Comparison of ENCODE assay signal across 12 mouse cellular contexts in genomic region chr7:126167426-126167825, GRCm38 (mm10). TPM values are rescaled to one million over a fixed set of nuclear protein-coding genes. Genes with fewer than 3 reads are reported as not detected.
DNase-seq lines count a peak whose midpoint lies in the region; ATAC-seq and TF ChIP-seq lines count a peak whose summit lies in the region.
"Had no signal": no experiment of that assay in that cellular context is flagged by ENCODE, and none has a peak within 500 bp of the region (broad histone marks: within the 10 kb centered on the region; RNA-seq: fewer than 3 reads in every experiment).

No protein-coding gene starts in this region.

- H3K27me3 ChIP-seq in embryonic facial prominence, embryonic 10.5 days (replicated peaks; ENCODE audit: low read depth, poor library complexity, severe bottlenecking) = no peaks in the 10 kb centered on the region
- no peaks in the 10 kb centered on the region for H3K27me3 ChIP-seq in kidney, postnatal 0 days (ENCODE audit: insufficient read depth, low read length)
- no peaks in the 10 kb centered on the region for H3K27me3 ChIP-seq in hindbrain, embryonic 16.5 days (replicated peaks; ENCODE audit: control insufficient read depth, insufficient read depth, low read length)
- no peaks in the 10 kb centered on the region for H3K27me3 ChIP-seq in hindbrain, embryonic 14.5 days (ENCODE audit: control insufficient read depth, insufficient read depth, low read length)
- H3K27me3 ChIP-seq: Patski had no signal

- DNase-seq in heart, adult 11 months = peak; percentile 64
- DNase-seq in heart, adult 8-10 months (ENCODE audit: low spot score) = no peak
- peak; percentile 76 for DNase-seq in 416B (ENCODE audit: low read depth)
- peak; percentile 26 for DNase-seq in embryonic facial prominence, embryonic 10.5 days (ENCODE audit: low spot score)
- peak; percentile 46 for DNase-seq in kidney, postnatal 0 days (ENCODE audit: low spot score)
- DNase-seq in lung, adult 2 months = no peak
- DNase-seq in hindbrain, embryonic 14.5 days (ENCODE audit: low spot score) = no peak
- DNase-seq: cerebellum, postnatal 10 days; thymus, adult 18-20 months had no signal

- no peaks in the 10 kb centered on the region for H3K9me3 ChIP-seq in embryonic facial prominence, embryonic 10.5 days
- no peaks in the 10 kb centered on the region for H3K9me3 ChIP-seq in kidney, postnatal 0 days (replicated peaks; ENCODE audit: low read length)
- H3K9me3 ChIP-seq in hindbrain, embryonic 16.5 days (ENCODE audit: control insufficient read depth, low read length) = no peaks in the 10 kb centered on the region
- no peaks in the 10 kb centered on the region for H3K9me3 ChIP-seq in hindbrain, embryonic 14.5 days (ENCODE audit: control insufficient read depth, low read length)

- TF ChIP-seq POLR2A in lung, adult 2 months (IDR thresholded peaks at IDR 0.05; ENCODE audit: borderline replicate concordance, extremely low read depth, low read depth, low read length) = no peak

- peaks cover 10% of the 10 kb centered on the region; the same call in 1 of the 2 replicates for H3K4me1 ChIP-seq in embryonic facial prominence, embryonic 10.5 days
- H3K4me1 ChIP-seq in kidney, postnatal 0 days (replicated peaks; ENCODE audit: insufficient read depth, low read length) = no peaks in the 10 kb centered on the region
- no peaks in the 10 kb centered on the region for H3K4me1 ChIP-seq in hindbrain, embryonic 16.5 days (ENCODE audit: control insufficient read depth, insufficient read depth, low read depth, low read length)
- H3K4me1 ChIP-seq in lung, adult 2 months (ENCODE audit: control insufficient read depth, insufficient read depth, low read length) = peaks cover 3% of the 10 kb centered on the region
- no peaks in the 10 kb centered on the region; the same call in 1 of the 2 replicates for H3K4me1 ChIP-seq in hindbrain, embryonic 14.5 days (replicated peaks; ENCODE audit: control insufficient read depth, insufficient read depth, low read length)

- WGBS in embryonic facial prominence, embryonic 10.5 days = 36% methylated on average over 3 of the region's 3 CpGs
- 17% methylated on average over 3 of the region's 3 CpGs for WGBS in kidney, postnatal 0 days
- 71% methylated on average over 3 of the region's 3 CpGs for WGBS in hindbrain, embryonic 16.5 days
- WGBS in lung, adult 2 months = 13% methylated on average over 3 of the region's 3 CpGs
- 81% methylated on average over 3 of the region's 3 CpGs for WGBS in hindbrain, embryonic 14.5 days

- H3K27ac ChIP-seq in embryonic facial prominence, embryonic 10.5 days (replicated peaks) = no peak overlapping the region
- H3K27ac ChIP-seq in kidney, postnatal 0 days = peak overlapping the region; percentile 19; the same call in 1 of the 2 replicates
- no peak overlapping the region for H3K27ac ChIP-seq in hindbrain, embryonic 16.5 days (ENCODE audit: low read depth, low read length)
- no peak overlapping the region for H3K27ac ChIP-seq in hindbrain, embryonic 14.5 days
- H3K27ac ChIP-seq: hindbrain, postnatal 0 days had no signal

- H3K36me3 ChIP-seq in embryonic facial prominence, embryonic 10.5 days (replicated peaks) = peaks cover 87% of the 10 kb centered on the region
- H3K36me3 ChIP-seq in kidney, postnatal 0 days (ENCODE audit: insufficient read depth, low read length) = peaks cover 13% of the 10 kb centered on the region; the same call in 1 of the 2 replicates
- 0 out of 2 replicates have a peak, but pooled peaks cover 6% of the 10 kb centered on the region for H3K36me3 ChIP-seq in hindbrain, embryonic 16.5 days (ENCODE audit: control insufficient read depth, insufficient read depth, low read length)
- peaks cover 26% of the 10 kb centered on the region for H3K36me3 ChIP-seq in hindbrain, embryonic 14.5 days (replicated peaks; ENCODE audit: control insufficient read depth, insufficient read depth)

- no peak for ATAC-seq in kidney, postnatal 0 days (replicated peaks; ENCODE audit: low FRiP score, low read depth)
- ATAC-seq in hindbrain, embryonic 16.5 days = no peak
- ATAC-seq in hindbrain, embryonic 14.5 days (ENCODE audit: low FRiP score) = no peak
- ATAC-seq: hindbrain, postnatal 0 days; Patski had no signal

- H3K4me2 ChIP-seq in kidney, postnatal 0 days (ENCODE audit: low read length) = no peak overlapping the region
- H3K4me2 ChIP-seq in hindbrain, embryonic 16.5 days (ENCODE audit: low read length) = no peak overlapping the region
- no peak overlapping the region for H3K4me2 ChIP-seq in hindbrain, embryonic 14.5 days (replicated peaks)

- no peak for TF ChIP-seq CTCF in kidney, postnatal 0 days (IDR thresholded peaks at IDR 0.05; ENCODE audit: low read depth)
- TF ChIP-seq CTCF in lung, adult 2 months (IDR thresholded peaks at IDR 0.05; ENCODE audit: insufficient read depth, low read length) = no peak

- no peak overlapping the region for H3K4me3 ChIP-seq in embryonic facial prominence, embryonic 10.5 days
- H3K4me3 ChIP-seq in kidney, postnatal 0 days (replicated peaks; ENCODE audit: low read depth, low read length) = no peak overlapping the region
- H3K4me3 ChIP-seq in hindbrain, embryonic 16.5 days (ENCODE audit: low read length) = no peak overlapping the region
- no peak overlapping the region for H3K4me3 ChIP-seq in lung, adult 2 months (replicated peaks; ENCODE audit: extremely low read depth, low read depth, low read length)
- H3K4me3 ChIP-seq in hindbrain, embryonic 14.5 days (replicated peaks; ENCODE audit: low read length) = no peak overlapping the region

- no peak overlapping the region for H3K9ac ChIP-seq in kidney, postnatal 0 days (ENCODE audit: low read depth, low read length)
- no peak overlapping the region for H3K9ac ChIP-seq in hindbrain, embryonic 16.5 days (ENCODE audit: low read depth, low read length)
- H3K9ac ChIP-seq in hindbrain, embryonic 14.5 days = no peak overlapping the region

RNA-seq across cellular contexts. Expression of gene Xpo6, which starts 32.9 kb away (rescaled TPM):
- total RNA-seq in heart, adult 8-10 months (2022) = 10 to 100 TPM; 12.3 to 22.8 (median 18.8) TPM
- polyA plus RNA-seq in embryonic facial prominence, embryonic 10.5 days (2016; fragmentation: Nextera tagmentation; extraction: Ambion mirVana) = 70.2 and 74.3 TPM in 2 replicates
- polyA plus RNA-seq in kidney, postnatal 0 days (2015; fragmentation: Nextera tagmentation; extraction: Ambion mirVana) = 30.1 and 31.5 TPM in 2 replicates
- polyA plus RNA-seq in hindbrain, embryonic 16.5 days (2015; fragmentation: Nextera tagmentation; extraction: Ambion mirVana) = 44.4 and 54.4 TPM in 2 replicates
- 126 and 163 TPM in 2 replicates for polyA plus RNA-seq in lung, adult 2 months (2012; rRNA removed)
- polyA plus RNA-seq in hindbrain, embryonic 14.5 days (2014; fragmentation: Nextera tagmentation; extraction: Ambion mirVana) = 63.9 and 69.3 TPM in 2 replicates

Comparison
In these comparisons a context has a peak if more than half of its experiments do, and no peak if none do; other contexts are left out.
1. DNase-seq: peak in heart, adult 11 months (single experiment), 416B (single experiment), embryonic facial prominence, embryonic 10.5 days (single experiment) and kidney, postnatal 0 days (single experiment); none in heart, adult 8-10 months (single experiment), lung, adult 2 months (single experiment) and hindbrain, embryonic 14.5 days (single experiment).